In the genomic region with DNA sequence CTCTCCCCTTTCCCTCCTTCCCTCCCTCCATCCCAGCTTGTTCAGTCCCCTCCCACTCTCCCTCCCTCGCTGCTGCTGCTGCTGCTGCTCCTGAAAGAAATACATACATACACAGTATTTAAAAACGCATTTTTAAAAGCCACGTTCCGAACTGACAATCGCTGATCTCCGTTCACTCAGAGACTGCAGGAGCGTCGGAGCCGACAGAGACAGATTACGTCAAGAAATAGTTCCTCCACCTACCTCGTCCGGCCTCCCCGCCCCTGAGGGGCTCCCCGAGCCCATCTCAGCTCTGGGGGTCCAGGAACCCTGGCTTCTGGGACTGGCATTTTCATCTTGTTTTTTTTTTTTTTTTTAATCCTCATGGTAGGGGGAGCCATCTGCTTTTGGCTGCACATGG, we compare ENCODE assay signal across 9 mouse cellular contexts. TPM values are rescaled to one million over a fixed set of nuclear protein-coding genes. Genes with fewer than 3 reads are reported as not detected.
DNase-seq lines count a peak whose midpoint lies in the region; ATAC-seq lines count a peak whose summit lies in the region.
"Had no signal": no experiment of that assay in that cellular context is flagged by ENCODE, and none has a peak within 500 bp of the region (broad histone marks: within the 10 kb centered on the region; RNA-seq: fewer than 3 reads in every experiment).

No protein-coding gene starts in this region.

- no peak overlapping the region for H3K9ac ChIP-seq in embryonic facial prominence, embryonic 12.5 days
- no peak overlapping the region for H3K9ac ChIP-seq in hindbrain, embryonic 16.5 days (ENCODE audit: low read depth, low read length)
- peak overlapping the region; percentile 100 for H3K9ac ChIP-seq in neural tube, embryonic 13.5 days

- no peaks in the 10 kb centered on the region for H3K9me3 ChIP-seq in embryonic facial prominence, embryonic 12.5 days
- H3K9me3 ChIP-seq in hindbrain, embryonic 16.5 days (ENCODE audit: control insufficient read depth, low read length), result no peaks in the 10 kb centered on the region
- no peaks in the 10 kb centered on the region for H3K9me3 ChIP-seq in neural tube, embryonic 13.5 days

- H3K27ac ChIP-seq in embryonic facial prominence, embryonic 12.5 days, result no peak overlapping the region
- H3K27ac ChIP-seq in hindbrain, embryonic 16.5 days (ENCODE audit: low read depth, low read length), result no peak overlapping the region
- H3K27ac ChIP-seq in neural tube, embryonic 13.5 days (replicated peaks), result peak overlapping the region; percentile 99

- intact Hi-C loops in left cerebral cortex, postnatal 10 days (cut with DNase I), result loop anchor here (10.0 kb wide), 1 partner anchor 334 kb away; a partner anchor contains a TSS

- peak; percentile 44 to 60 for DNase-seq in kidney, postnatal 4 days
- no peak for DNase-seq in kidney, adult 9 months
- no peak for DNase-seq in cerebellum, adult 11-12 months
- no peak for DNase-seq in cerebellum, adult 9-11 months
- DNase-seq in left cerebral cortex, postnatal 10 days (ENCODE audit: extremely low spot score in 1 of 2, low spot score in 2 of 2), result no peak

- H3K4me3 ChIP-seq in embryonic facial prominence, embryonic 12.5 days, result no peak overlapping the region
- H3K4me3 ChIP-seq in hindbrain, embryonic 16.5 days (ENCODE audit: low read length), result peak overlapping the region; percentile 24
- peak overlapping the region; percentile 90 for H3K4me3 ChIP-seq in neural tube, embryonic 13.5 days

- H3K4me1 ChIP-seq in embryonic facial prominence, embryonic 12.5 days, result 0 out of 2 replicates have a peak, but pooled peaks cover 3% of the 10 kb centered on the region
- peaks cover 3% of the 10 kb centered on the region for H3K4me1 ChIP-seq in hindbrain, embryonic 16.5 days (ENCODE audit: control insufficient read depth, insufficient read depth, low read depth, low read length)
- peaks cover 66% of the 10 kb centered on the region for H3K4me1 ChIP-seq in neural tube, embryonic 13.5 days (replicated peaks)

- H3K27me3 ChIP-seq in embryonic facial prominence, embryonic 12.5 days, result peaks cover 100% of the 10 kb centered on the region
- H3K27me3 ChIP-seq in hindbrain, embryonic 16.5 days (replicated peaks; ENCODE audit: control insufficient read depth, insufficient read depth, low read length), result peaks cover 69% of the 10 kb centered on the region
- peaks cover 24% of the 10 kb centered on the region for H3K27me3 ChIP-seq in neural tube, embryonic 13.5 days

- WGBS in embryonic facial prominence, embryonic 12.5 days, result 1% methylated on average over 14 of the region's 14 CpGs
- under 1% methylated on average over 14 of the region's 14 CpGs for WGBS in hindbrain, embryonic 16.5 days
- WGBS in neural tube, embryonic 13.5 days, result 0% methylated on average over 14 of the region's 14 CpGs

- no peak for ATAC-seq in embryonic facial prominence, embryonic 12.5 days (ENCODE audit: insufficient number of reproducible peaks, insufficient read depth, low FRiP score, low TSS enrichment)
- no peak for ATAC-seq in hindbrain, embryonic 16.5 days
- ATAC-seq in neural tube, embryonic 13.5 days (ENCODE audit: low read depth), result 0 out of 2 replicates have a peak, but pooled peaks have one; percentile 21
- ATAC-seq: lung, postnatal 0 days had no signal

- no peaks in the 10 kb centered on the region for H3K36me3 ChIP-seq in embryonic facial prominence, embryonic 12.5 days
- H3K36me3 ChIP-seq in hindbrain, embryonic 16.5 days (ENCODE audit: control insufficient read depth, insufficient read depth, low read length), result no peaks in the 10 kb centered on the region
- no peaks in the 10 kb centered on the region for H3K36me3 ChIP-seq in neural tube, embryonic 13.5 days

- H3K4me2 ChIP-seq in embryonic facial prominence, embryonic 12.5 days (replicated peaks), result peak overlapping the region; percentile 11; the same call in 1 of the 2 replicates
- H3K4me2 ChIP-seq in hindbrain, embryonic 16.5 days (ENCODE audit: low read length), result peak overlapping the region; percentile 6; the same call in 1 of the 2 replicates
- peak overlapping the region; percentile 91 for H3K4me2 ChIP-seq in neural tube, embryonic 13.5 days

RNA-seq across cellular contexts. Expression of a gene that starts 4.7 kb away (rescaled TPM):
- polyA plus RNA-seq in embryonic facial prominence, embryonic 12.5 days (2016; fragmentation: Nextera tagmentation; extraction: Ambion mirVana), result not detected in 2 replicates
- polyA plus RNA-seq in hindbrain, embryonic 16.5 days (2015; fragmentation: Nextera tagmentation; extraction: Ambion mirVana), result 0.16 and 0.31 TPM in 2 replicates
- 40.9 and 43.4 TPM in 2 replicates for polyA plus RNA-seq in neural tube, embryonic 13.5 days (2015; fragmentation: Nextera tagmentation; extraction: Ambion mirVana)
- not detected for total RNA-seq in left cerebral cortex, postnatal 10 days (2021)
- polyA plus RNA-seq: lung, postnatal 0 days had no signal

RNA-seq across cellular contexts. Expression of a gene that starts 9.5 kb away (rescaled TPM):
- polyA plus RNA-seq in embryonic facial prominence, embryonic 12.5 days (2016; fragmentation: Nextera tagmentation; extraction: Ambion mirVana), result not detected in 2 replicates
- 3.2 and 9.9 TPM in 2 replicates for polyA plus RNA-seq in hindbrain, embryonic 16.5 days (2015; fragmentation: Nextera tagmentation; extraction: Ambion mirVana)
- polyA plus RNA-seq in neural tube, embryonic 13.5 days (2015; fragmentation: Nextera tagmentation; extraction: Ambion mirVana), result 75.8 and 85.5 TPM in 2 replicates
- total RNA-seq in left cerebral cortex, postnatal 10 days (2021), result not detected
- polyA plus RNA-seq: lung, postnatal 0 days had no signal

RNA-seq across cellular contexts. Expression of a gene that starts 13.7 kb away (rescaled TPM):
- polyA plus RNA-seq in embryonic facial prominence, embryonic 12.5 days (2016; fragmentation: Nextera tagmentation; extraction: Ambion mirVana), result 1.2 and 2.4 TPM in 2 replicates
- 19.1 and 20.4 TPM in 2 replicates for polyA plus RNA-seq in hindbrain, embryonic 16.5 days (2015; fragmentation: Nextera tagmentation; extraction: Ambion mirVana)
- 18.8 and 32.2 TPM in 2 replicates for polyA plus RNA-seq in neural tube, embryonic 13.5 days (2015; fragmentation: Nextera tagmentation; extraction: Ambion mirVana)
- not detected for total RNA-seq in left cerebral cortex, postnatal 10 days (2021)
- polyA plus RNA-seq: lung, postnatal 0 days had no signal

RNA-seq across cellular contexts. Expression of a gene that starts 14.3 kb away (rescaled TPM):
- not detected in 2 replicates for polyA plus RNA-seq in embryonic facial prominence, embryonic 12.5 days (2016; fragmentation: Nextera tagmentation; extraction: Ambion mirVana)
- not detected in 2 replicates for polyA plus RNA-seq in hindbrain, embryonic 16.5 days (2015; fragmentation: Nextera tagmentation; extraction: Ambion mirVana)
- polyA plus RNA-seq in neural tube, embryonic 13.5 days (2015; fragmentation: Nextera tagmentation; extraction: Ambion mirVana), result 58.5 and 92.4 TPM in 2 replicates
- not detected for total RNA-seq in left cerebral cortex, postnatal 10 days (2021)
- polyA plus RNA-seq: lung, postnatal 0 days had no signal

RNA-seq across cellular contexts. Expression of a gene that starts 17.1 kb away (rescaled TPM):
- not detected in 2 replicates for polyA plus RNA-seq in embryonic facial prominence, embryonic 12.5 days (2016; fragmentation: Nextera tagmentation; extraction: Ambion mirVana)
- polyA plus RNA-seq in hindbrain, embryonic 16.5 days (2015; fragmentation: Nextera tagmentation; extraction: Ambion mirVana), result 4.0 and 9.0 TPM in 2 replicates
- polyA plus RNA-seq in neural tube, embryonic 13.5 days (2015; fragmentation: Nextera tagmentation; extraction: Ambion mirVana), result 46.8 and 51.1 TPM in 2 replicates
- total RNA-seq in left cerebral cortex, postnatal 10 days (2021), result not detected
- polyA plus RNA-seq: lung, postnatal 0 days had no signal

Comparison
In these comparisons a context has a peak if more than half of its experiments do, and no peak if none do; other contexts are left out.
1. DNase-seq: peak in kidney, postnatal 4 days (2 of 2); none in kidney, adult 9 months (single experiment), cerebellum, adult 11-12 months (single experiment), cerebellum, adult 9-11 months (single experiment) and left cerebral cortex, postnatal 10 days (0 of 2).
2. H3K4me2 ChIP-seq: peak in every context shown above with its lines; median percentile 91 in neural tube, embryonic 13.5 days; 11 in embryonic facial prominence, embryonic 12.5 days; 6 in hindbrain, embryonic 16.5 days.
3. RNA of a gene that starts 4.7 kb away (polyA plus RNA-seq): 40.9 to 43.4 TPM in neural tube, embryonic 13.5 days; 0.16 to 0.31 TPM in hindbrain, embryonic 16.5 days and not detected in embryonic facial prominence, embryonic 12.5 days; every median in the first group is over 10 times any median in the second.